Mouse (Mus musculus) neural tube, embryonic 11.5 days (tissue): ENCODE results near the gene Golga7b. TPM values are rescaled to one million over a fixed set of nuclear protein-coding genes. Genes with fewer than 3 reads are reported as not detected.

Experiments used
- ATAC-seq: fragments of 200-750 bp; cut with Nextera tagmentation; 2 replicates; pipeline ENCODE4 v1.8.0; 2017; ENCODE audit warnings: moderate number of reproducible peaks, mild to moderate bottlenecking, moderate TSS enrichment, moderate library complexity; ENCODE audit not compliant: insufficient read depth, low FRiP score, low TSS enrichment
- DNase-seq: peaks from one replicate; pipeline ENCODE4 v3.0.0-alpha.2; 2015; ENCODE audit warnings: low spot score
- H3K27ac ChIP-seq: fragments of 300-500 bp; sonication (generic); 2 replicates; pipeline ENCODE4 v1.5.1; 2014; ENCODE audit warnings: low read depth, mild to moderate bottlenecking, low read length
- H3K27me3 ChIP-seq: fragments of 300-500 bp; sonication (generic); 2 replicates; pipeline ENCODE4 v1.6.1; 2014; ENCODE audit warnings: mild to moderate bottlenecking, low read length, mixed read lengths; ENCODE audit not compliant: control insufficient read depth, insufficient read depth
- H3K36me3 ChIP-seq: fragments of 300-500 bp; sonication (generic); 2 replicates; pipeline ENCODE4 v1.6.1; 2014; ENCODE audit warnings: mild to moderate bottlenecking, low read length, moderate library complexity, mixed read lengths; ENCODE audit not compliant: control insufficient read depth, insufficient read depth
- H3K4me1 ChIP-seq: fragments of 300-500 bp; sonication (generic); 2 replicates; pipeline ENCODE4 v1.6.1; 2014; ENCODE audit warnings: low read length, mixed read lengths; ENCODE audit not compliant: control insufficient read depth, insufficient read depth
- H3K4me2 ChIP-seq: fragments of 300-500 bp; sonication (generic); 2 replicates; pipeline ENCODE4 v1.6.1; 2014; ENCODE audit warnings: low read depth, mild to moderate bottlenecking, moderate library complexity
- H3K4me3 ChIP-seq: fragments of 300-500 bp; sonication (generic); 2 replicates; pipeline ENCODE4 v1.5.1; 2014; ENCODE audit warnings: low read depth, low read length
- H3K9ac ChIP-seq: fragments of 300-500 bp; sonication (generic); 2 replicates; pipeline ENCODE4 v1.6.1; 2014; ENCODE audit warnings: mild to moderate bottlenecking, low read length
- H3K9me3 ChIP-seq: fragments of 300-500 bp; sonication (generic); 2 replicates; pipeline ENCODE4 v1.6.1; 2016; ENCODE audit warnings: low read length; ENCODE audit not compliant: control insufficient read depth
- WGBS: fragments of 180-500 bp; shearing (Covaris S2); extraction: QIAGEN DNeasy Blood & Tissue Kit; methylation state at CpG from one replicate; pipeline ENCODE4 v1.1.7; 2014; 5-methylcytosine and 5-hydroxymethylcytosine counted together
- polyA plus RNA-seq: library from polyadenylated mRNA; unstranded; fragments of >200 nt; fragmentation: Nextera tagmentation; extraction: Ambion mirVana; gene quantifications from 2 replicates; pipeline ENCODE4 v1.2.1, GENCODE M21; 2014

Golga7b gene
- polyA plus RNA-seq, 1 experiment from 2014 or later = 5.5 TPM

- 88% methylated on average over 6 of the region's 6 CpGs for WGBS
- DNase-seq = no peak
Measured at GRCm38 (mm10) chr19:42277288-42277687, 29.9 kb downstream of the Golga7b start.

GRCm38 (mm10) chr19:42278461-42278860 is 31.1 kb downstream of the Golga7b start:
- 86% methylated on average over 5 of the region's 5 CpGs for WGBS
- H3K4me3 ChIP-seq = no peak overlapping the region
- H3K4me2 ChIP-seq = no peak overlapping the region
- no peaks in the 10 kb centered on the region for H3K9me3 ChIP-seq
- no peaks in the 10 kb centered on the region for H3K27me3 ChIP-seq
- H3K36me3 ChIP-seq = no peaks in the 10 kb centered on the region
- no peaks in the 10 kb centered on the region for H3K4me1 ChIP-seq
- H3K27ac ChIP-seq = no peak overlapping the region
- ATAC-seq (no peak), DNase-seq (no peak)
- no peak overlapping the region for H3K9ac ChIP-seq

More at GRCm38 (mm10) chr19:42277288-42277687, 29.9 kb downstream of the Golga7b start:
- H3K36me3 ChIP-seq = no peaks in the 10 kb centered on the region
- no peaks in the 10 kb centered on the region for H3K27me3 ChIP-seq
- no peaks in the 10 kb centered on the region for H3K4me1 ChIP-seq
- no peaks in the 10 kb centered on the region for H3K9me3 ChIP-seq
- no peak overlapping the region for H3K9ac ChIP-seq
- no peak for ATAC-seq
- H3K4me2 ChIP-seq = no peak overlapping the region
- H3K4me3 ChIP-seq = no peak overlapping the region
- no peak overlapping the region for H3K27ac ChIP-seq

- DNase-seq (no peak), ATAC-seq (no peak)
- no peaks in the 10 kb centered on the region for H3K4me1 ChIP-seq
- WGBS = 63% methylated on average over 3 of the region's 3 CpGs
- H3K9ac ChIP-seq = no peak overlapping the region
- H3K27ac ChIP-seq = no peak overlapping the region
- no peak overlapping the region for H3K4me2 ChIP-seq
- H3K36me3 ChIP-seq = no peaks in the 10 kb centered on the region
- no peaks in the 10 kb centered on the region for H3K9me3 ChIP-seq
- H3K27me3 ChIP-seq = no peaks in the 10 kb centered on the region
- H3K4me3 ChIP-seq = no peak overlapping the region
Measured at GRCm38 (mm10) chr19:42279611-42280010, 32.2 kb downstream of the Golga7b start.

GRCm38 (mm10) chr19:42284178-42284577 is 36.8 kb downstream of the Golga7b start:
- no peaks in the 10 kb centered on the region for H3K36me3 ChIP-seq
- H3K4me1 ChIP-seq = no peaks in the 10 kb centered on the region
- no peak for DNase-seq
- H3K27me3 ChIP-seq = no peaks in the 10 kb centered on the region
- no peak overlapping the region for H3K9ac ChIP-seq
- no peak overlapping the region for H3K4me2 ChIP-seq
- 80% methylated on average over 8 of the region's 8 CpGs for WGBS
- no peak for ATAC-seq
- H3K27ac ChIP-seq = no peak overlapping the region
- no peaks in the 10 kb centered on the region for H3K9me3 ChIP-seq
- no peak overlapping the region for H3K4me3 ChIP-seq

- no peak for DNase-seq
- Histone ChIP-seq H3K4me1 (peaks cover 6% of the 10 kb centered on the region), H3K27ac (no peak overlapping the region), H3K4me3 (no peak overlapping the region), H3K9me3 (no peaks in the 10 kb centered on the region), H3K9ac (no peak overlapping the region), H3K4me2 (no peak overlapping the region), H3K27me3 (no peaks in the 10 kb centered on the region), H3K36me3 (no peaks in the 10 kb centered on the region)
- WGBS = 55% methylated on average over 4 of the region's 4 CpGs
- no peak for ATAC-seq
Measured at GRCm38 (mm10) chr19:42288361-42288760, 41.0 kb downstream of the Golga7b start.

- Histone ChIP-seq H3K9me3 (no peaks in the 10 kb centered on the region), H3K4me1 (peaks cover 6% of the 10 kb centered on the region), H3K4me2 (no peak overlapping the region), H3K27me3 (no peaks in the 10 kb centered on the region), H3K27ac (no peak overlapping the region), H3K9ac (no peak overlapping the region), H3K36me3 (no peaks in the 10 kb centered on the region), H3K4me3 (no peak overlapping the region)
- ATAC-seq (no peak), DNase-seq (no peak)
- WGBS = 22% methylated on average over 7 of the region's 7 CpGs
Measured at GRCm38 (mm10) chr19:42290954-42291661, 43.7 kb downstream of the Golga7b start.

- Histone ChIP-seq H3K27ac (no peak overlapping the region), H3K4me3 (no peak overlapping the region), H3K27me3 (no peaks in the 10 kb centered on the region), H3K4me2 (no peak overlapping the region), H3K4me1 (peaks cover 6% of the 10 kb centered on the region), H3K36me3 (no peaks in the 10 kb centered on the region), H3K9me3 (no peaks in the 10 kb centered on the region), H3K9ac (no peak overlapping the region)
- ATAC-seq (no peak), DNase-seq (no peak)
- 53% methylated on average over 8 of the region's 8 CpGs for WGBS
Measured at GRCm38 (mm10) chr19:42292106-42292505, 44.7 kb downstream of the Golga7b start.

GRCm38 (mm10) chr19:42293216-42293615 is 45.8 kb downstream of the Golga7b start:
- Histone ChIP-seq H3K27ac (no peak overlapping the region), H3K9ac (no peak overlapping the region), H3K4me1 (peaks cover 6% of the 10 kb centered on the region), H3K4me3 (no peak overlapping the region), H3K4me2 (no peak overlapping the region), H3K36me3 (no peaks in the 10 kb centered on the region), H3K27me3 (no peaks in the 10 kb centered on the region), H3K9me3 (no peaks in the 10 kb centered on the region)
- DNase-seq = no peak
- no peak for ATAC-seq
- 87% methylated on average over 6 of the region's 6 CpGs for WGBS

- ATAC-seq = no peak
- WGBS = 70% methylated on average over 12 of the region's 12 CpGs
Measured at GRCm38 (mm10) chr19:42303210-42303813, 55.9 kb downstream of the Golga7b start.

More at GRCm38 (mm10) chr19:42303210-42303813, 55.9 kb downstream of the Golga7b start:
- H3K9me3 ChIP-seq = no peaks in the 10 kb centered on the region
- no peak overlapping the region for H3K4me2 ChIP-seq
- no peak overlapping the region for H3K4me3 ChIP-seq
- H3K27ac ChIP-seq = no peak overlapping the region
- no peaks in the 10 kb centered on the region for H3K27me3 ChIP-seq
- peaks cover 11% of the 10 kb centered on the region for H3K4me1 ChIP-seq
- no peak overlapping the region for H3K9ac ChIP-seq
- DNase-seq = no peak
- H3K36me3 ChIP-seq = no peaks in the 10 kb centered on the region; the same call in 1 of the 2 replicates
